Mouse (Mus musculus) cerebellum, adult (tissue): Measurements from ENCODE around the gene Sphk2.

Experiments
- ATAC-seq: cut with Nextera tagmentation; 2 replicates; pipeline ENCODE4 v1.9.2; 2017; ENCODE audit warnings: mild to moderate bottlenecking, moderate library complexity, mixed read lengths; ENCODE audit not compliant: insufficient number of reproducible peaks, low FRiP score, low TSS enrichment

The Sphk2 gene

DNA sequence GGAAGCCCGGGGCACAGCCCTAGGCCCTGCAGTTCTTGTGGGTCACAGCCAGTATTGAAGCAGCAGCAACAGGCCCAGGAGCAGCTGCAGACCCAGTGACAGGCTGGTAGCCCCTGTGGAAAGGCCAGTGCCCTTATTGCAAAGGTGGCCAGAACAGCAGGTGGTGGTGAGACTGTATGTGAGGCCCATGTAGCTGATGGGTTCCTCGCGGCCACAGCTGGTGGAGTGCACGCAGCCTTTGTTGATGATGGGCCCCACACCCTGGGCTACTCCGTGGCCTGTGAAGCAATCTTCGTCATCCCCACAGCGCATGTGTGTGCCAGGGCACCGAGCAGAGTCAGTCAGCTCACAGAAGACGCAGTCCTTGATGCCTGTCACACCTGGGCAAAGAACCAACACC is 7.3 kb upstream of the Sphk2 start:
- no peak for ATAC-seq

DNA sequence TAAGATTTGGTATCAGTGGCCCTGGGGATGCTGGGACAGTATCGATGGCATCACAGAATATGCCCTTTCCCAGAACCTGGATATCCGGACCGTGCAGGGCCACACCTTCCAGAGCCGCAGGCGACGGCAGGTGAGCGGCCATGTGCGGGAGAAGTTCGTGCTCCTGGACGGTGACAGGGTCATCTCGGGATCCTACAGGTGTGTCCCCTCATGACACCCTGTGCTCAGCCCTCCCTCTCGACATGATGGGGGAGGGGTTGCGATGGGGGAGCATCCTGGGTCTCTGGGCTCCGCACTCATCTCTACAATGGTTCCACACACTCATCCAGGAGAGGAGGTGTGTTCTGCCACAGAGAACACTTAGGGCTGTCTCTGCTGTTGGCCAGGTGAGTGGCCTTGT is 6.0 kb upstream of the Sphk2 start:
- no peak for ATAC-seq

- no peak for ATAC-seq
Measured at GRCm38 (mm10) chr7:45723301-45723700, 5.5 kb upstream of the Sphk2 start.

- no peak for ATAC-seq
Measured at GRCm38 (mm10) chr7:45722348-45722713, 4.5 kb upstream of the Sphk2 start.

DNA sequence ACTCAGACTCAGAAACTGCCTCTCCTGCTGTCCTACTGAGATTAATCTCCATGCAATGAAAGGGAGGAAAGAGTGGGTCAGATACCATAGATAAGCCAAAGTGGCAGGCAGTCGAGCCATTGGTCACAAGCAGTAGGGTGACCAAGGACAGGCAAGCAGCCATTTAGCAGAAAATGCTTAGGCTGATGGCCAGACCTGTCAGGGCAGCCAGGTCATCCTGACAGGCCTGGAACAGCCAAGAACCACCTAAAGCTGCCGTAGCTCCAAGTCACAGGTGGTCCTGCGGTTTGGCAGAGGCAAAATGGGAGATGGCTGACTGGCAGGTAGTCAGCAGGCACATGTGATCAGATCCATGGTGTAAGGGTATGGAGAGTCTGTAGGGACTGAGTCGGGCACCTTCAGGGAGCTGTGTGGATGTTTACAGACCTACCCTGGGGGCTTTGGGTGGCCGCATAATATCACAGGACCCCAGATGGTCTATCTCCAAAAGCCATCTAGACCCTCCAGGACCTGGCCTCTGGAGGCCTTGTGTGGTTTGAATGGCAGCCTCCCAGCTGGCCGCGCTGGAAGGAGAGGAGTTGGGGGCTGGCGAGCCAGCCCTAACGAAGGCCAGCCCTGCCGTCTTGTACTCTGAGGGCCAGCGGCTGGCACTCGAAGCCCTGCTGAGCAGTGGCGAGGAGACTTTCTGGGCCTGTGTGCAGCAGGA is 4.0 kb upstream of the Sphk2 start:
- ATAC-seq = no peak

GRCm38 (mm10) chr7:45721234-45721571 is 3.4 kb upstream of the Sphk2 start:
- no peak for ATAC-seq

DNA sequence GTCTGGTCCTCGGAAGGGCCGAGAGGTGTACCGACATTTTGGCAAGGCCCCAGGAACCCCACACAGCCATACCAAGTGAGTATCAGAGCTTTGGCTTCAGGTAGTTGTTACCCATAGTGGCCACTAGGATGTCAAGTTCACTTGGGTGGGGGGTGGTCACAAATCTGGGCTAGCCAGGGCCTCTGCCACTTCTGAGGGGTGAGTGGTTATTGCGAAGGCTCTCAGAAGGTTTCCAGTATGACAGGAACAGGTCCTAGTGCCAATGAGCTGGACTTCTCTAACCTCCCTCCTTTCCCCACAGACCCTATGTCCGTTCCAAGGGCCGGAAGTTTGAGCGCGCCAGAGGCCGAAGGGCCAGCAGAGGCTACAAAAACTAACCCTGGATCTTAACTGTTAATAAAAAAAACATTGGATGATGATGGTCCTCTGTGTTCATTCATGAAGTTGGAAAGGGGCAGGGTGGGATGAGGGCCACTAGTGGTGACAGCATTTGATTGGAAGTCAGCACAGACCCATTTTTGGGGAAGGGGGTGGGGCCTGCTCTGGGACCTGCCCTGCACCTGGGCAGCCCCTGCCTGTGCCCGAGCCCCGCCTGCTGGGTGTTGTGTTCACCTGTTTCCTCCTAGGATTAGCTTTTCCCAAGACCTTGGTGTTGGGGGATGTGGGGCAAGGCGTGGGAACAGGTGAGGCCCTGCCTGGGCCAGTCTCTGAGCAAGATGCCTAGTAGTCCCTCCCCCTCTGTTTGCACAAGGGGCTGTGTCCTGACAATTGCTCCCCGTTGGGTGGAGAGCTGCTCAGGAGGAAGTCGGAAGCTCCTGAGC is 2.8 kb upstream of the Sphk2 start, which contains the start of gene Fam83e:
TSS of gene Fam83e (plus strand) at position 800 of the 821 bp plus-strand sequence.
- ATAC-seq = no peak

DNA sequence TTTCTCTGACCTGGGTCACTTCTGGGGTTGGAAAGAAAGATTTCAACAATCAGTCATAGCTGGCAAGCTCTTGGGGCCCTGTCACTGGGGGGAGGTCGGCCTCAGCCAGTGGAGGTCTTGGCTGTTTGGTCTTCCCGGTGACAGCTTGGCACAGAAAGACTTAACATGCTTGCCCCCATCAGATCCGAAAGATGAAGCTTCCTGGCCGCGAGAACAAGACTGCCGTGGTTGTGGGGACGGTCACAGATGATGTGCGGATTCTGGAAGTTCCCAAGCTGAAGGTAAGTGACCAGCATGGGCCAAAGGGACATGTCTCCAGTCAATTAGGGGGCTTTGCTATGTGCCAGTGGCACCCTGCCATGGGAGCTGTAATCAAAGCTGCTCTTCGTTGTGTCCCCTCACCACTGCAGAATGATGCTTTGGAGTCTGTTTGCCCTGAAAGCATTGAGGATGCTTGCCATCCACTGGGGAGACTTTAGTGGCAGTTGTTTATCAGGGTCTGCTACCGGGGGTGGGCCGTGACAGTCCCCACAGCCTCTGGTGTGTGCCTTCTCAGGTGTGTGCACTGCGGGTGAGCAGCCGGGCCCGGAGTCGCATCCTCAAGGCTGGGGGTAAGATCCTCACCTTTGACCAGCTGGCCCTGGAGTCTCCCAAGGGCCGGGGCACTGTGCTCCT is 2.1 kb upstream of the Sphk2 start:
- ATAC-seq = no peak

DNA sequence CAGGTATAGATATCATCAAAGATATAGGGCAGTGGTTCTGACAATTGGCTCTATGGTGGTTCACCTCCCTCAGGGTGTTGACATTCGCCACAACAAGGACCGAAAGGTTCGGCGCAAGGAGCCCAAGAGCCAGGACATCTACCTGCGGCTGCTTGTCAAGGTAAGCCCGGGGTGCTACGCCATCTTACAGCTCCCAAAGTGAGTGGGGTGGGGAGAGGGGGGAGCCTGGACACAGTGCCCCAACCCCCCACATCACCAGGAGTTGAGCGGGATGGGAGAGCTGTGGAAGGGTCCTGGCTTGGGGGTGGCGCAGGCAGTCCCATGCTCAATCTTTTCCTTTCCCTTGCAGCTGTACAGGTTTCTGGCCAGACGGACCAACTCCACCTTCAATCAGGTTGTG is 1.4 kb upstream of the Sphk2 start:
- ATAC-seq = no peak

- no peak for ATAC-seq
Measured at GRCm38 (mm10) chr7:45718331-45718730, 529 bp upstream of the Sphk2 start.

DNA sequence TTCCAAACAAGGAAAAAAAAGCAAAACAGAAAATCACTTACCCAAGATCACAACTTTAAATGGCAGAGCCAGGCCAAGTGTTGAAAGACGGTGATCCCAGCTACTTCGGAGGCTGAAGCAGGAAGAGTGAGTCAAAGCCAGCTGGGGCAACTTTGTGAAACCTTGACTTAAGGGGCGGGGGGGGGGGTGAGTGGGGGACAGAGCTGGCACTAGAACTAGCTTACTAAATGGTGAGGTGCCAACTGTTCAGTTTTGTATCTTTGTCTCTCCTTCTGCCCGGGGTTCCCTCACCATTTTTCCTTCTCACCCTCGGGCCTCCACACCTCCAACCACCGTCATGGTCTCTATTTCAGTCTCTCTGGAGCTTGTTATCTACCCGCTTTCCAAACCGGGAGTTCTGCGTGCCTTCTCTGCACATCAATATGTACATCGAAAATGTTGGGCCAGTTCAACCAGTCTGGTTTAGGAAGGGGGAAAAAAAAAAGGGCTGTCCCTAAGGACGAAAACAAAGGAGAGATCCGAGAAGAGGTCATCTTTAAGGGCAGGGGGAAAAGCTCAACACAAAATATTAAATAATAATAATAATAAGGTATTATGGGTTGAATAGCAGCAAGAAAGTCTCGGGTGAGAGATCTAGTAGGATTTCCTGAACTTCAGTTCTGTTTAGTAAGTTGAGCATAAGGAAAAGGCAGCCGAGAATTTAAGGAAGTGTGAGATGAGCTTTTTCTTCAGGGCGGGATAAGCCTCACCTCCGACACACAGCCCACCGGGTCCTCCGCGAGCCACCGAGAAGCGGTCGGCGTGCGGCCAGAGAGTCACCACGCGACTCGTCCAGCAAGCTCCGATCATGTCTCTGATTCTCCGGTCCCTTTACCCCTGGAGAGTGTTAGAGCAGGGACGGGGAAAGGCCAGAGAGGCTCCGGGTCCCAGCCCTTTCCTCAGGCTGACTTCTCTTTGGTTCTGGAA is 567 bp downstream of the Sphk2 start:
- ATAC-seq = no peak

GRCm38 (mm10) chr7:45716460-45716857 is 1.3 kb downstream of the Sphk2 start:
- no peak for ATAC-seq

DNA sequence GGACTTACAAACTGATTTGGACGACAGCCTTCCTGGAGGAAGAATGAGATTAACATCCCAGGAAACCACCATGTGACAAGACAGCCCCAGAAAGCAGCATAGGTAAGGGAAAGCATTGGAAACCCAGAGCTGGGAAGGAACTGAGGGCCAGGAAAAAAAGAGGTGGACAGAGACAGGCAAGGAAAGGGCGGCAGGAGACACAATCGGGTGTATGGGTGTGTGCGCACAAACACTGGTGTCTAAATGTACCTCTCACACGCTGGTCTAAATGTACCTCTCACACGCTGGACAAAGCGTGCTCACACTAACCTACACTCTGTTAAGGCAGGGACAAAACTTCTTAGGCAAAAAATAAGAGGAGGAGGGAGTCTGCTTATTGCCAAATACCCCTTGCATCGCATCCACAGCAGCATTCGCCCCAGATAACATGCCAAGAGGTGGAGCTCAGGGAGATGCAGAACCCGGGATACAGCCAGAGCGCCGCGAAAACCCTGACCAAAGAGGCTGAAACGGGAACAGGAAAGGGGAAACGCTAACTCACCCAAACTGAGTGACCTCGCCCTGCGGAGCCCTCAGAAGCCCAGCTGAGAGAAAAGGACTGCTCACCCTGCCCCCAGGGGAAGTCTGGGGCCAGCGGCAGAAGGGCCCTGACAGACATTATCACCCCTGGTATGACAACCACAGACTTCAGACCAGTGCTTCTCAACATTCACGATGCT is 1.9 kb downstream of the Sphk2 start:
- no peak for ATAC-seq

- peak; percentile 78 for ATAC-seq
Measured at GRCm38 (mm10) chr7:45715090-45715708, 2.6 kb downstream of the Sphk2 start, which contains the start of gene Rpl18. TSS of gene Rpl18 (plus strand) at chr7:45715457.

DNA sequence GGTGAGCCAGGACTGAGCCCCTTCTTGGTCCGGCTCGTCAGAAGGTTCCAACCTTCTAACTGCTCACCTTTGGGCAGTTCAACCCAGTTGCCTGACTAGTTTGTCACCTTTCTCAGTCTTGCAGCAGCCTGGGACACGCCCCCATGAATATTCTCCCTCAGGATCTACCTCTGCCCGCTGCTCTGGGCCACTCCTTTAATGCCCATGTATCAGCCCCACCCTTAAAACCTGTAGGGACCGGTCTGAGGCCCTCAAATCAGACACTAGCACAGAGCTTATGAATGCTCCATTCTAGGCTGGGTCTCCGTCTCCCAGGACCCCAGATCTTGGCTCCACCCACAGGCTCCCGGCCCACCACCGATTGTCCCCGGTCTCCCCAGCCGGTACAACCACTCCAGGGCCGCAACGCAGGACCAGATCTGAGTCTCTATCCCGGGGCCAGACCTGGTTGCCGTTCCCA is 3.1 kb downstream of the Sphk2 start:
- no peak for ATAC-seq

DNA sequence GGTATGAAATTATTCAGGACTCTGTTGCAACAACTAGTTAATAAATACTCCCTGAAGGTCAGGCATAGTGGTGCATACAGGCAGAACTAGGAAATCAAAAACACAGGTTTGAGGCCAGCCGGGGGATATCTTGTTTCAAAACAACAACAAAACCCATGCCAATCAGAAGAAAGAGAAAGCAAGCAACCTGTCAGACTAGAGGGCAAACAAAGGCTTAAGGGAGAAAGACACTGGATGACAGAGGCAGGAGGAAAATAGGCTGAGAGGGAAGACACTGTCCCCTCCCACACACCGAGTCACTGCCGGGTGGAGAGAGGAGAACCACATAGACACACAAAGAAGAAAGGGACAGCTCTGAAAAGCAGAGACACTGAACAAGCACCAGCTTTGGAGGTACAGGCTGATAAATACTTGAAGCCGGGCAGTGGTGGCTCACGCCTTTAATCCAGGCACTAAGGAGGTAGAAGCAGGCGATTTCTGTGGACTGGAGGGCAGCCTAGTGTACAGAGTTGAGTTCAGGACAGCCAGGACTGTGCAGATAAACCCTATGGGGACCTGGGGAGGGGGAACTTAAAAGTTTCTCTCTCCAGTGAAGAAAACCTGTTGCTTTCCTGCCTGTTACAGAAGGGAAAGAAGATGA is 3.8 kb downstream of the Sphk2 start:
- no peak for ATAC-seq

DNA sequence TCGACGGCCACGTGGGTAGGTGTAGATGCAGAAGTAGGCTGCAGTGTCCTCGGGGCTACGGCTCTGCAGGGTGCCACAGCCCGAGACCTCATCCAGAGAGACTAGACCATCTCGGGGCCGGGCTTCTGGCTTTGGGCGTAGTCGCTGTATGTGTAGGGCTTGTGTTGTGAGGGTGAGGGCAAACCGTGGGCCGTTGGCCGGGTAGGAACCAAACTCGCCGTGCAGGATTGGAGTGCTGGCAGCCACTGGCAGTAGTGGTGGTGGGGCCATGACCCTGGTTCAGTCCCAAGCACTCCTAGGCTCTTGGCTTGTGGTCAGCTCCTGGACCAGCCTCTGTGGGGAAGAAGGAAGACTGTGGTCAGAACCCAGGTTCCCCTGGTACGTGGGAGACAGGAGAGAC is 4.4 kb downstream of the Sphk2 start:
- ATAC-seq = no peak

- ATAC-seq = no peak
Measured at GRCm38 (mm10) chr7:45712022-45712757, 5.6 kb downstream of the Sphk2 start.
